Mouse (Mus musculus): ENCODE results near the gene Krt72.
A peak's percentile ranks its signal among the peaks of the same experiment; 100 is the strongest.

Gene Krt72

GRCm38 (mm10) chr15:101786360-101786759 is at the start of gene Krt72:
Krt72 (minus strand) TSS chr15:101786460.
- no peak for DNase-seq (ENCODE audit: low spot score in 2 of 2)

GRCm38 (mm10) chr15:101834784-101835328 is 48.6 kb upstream of the Krt72 start:
- DNase-seq (ENCODE audit: low spot score in 2 of 2), result no peak

GRCm38 (mm10) chr15:101833131-101833530 is 46.9 kb upstream of the Krt72 start:
- DNase-seq (ENCODE audit: low spot score in 2 of 2), result no peak

GRCm38 (mm10) chr15:101829441-101829840 is 43.2 kb upstream of the Krt72 start:
- no peak for DNase-seq (ENCODE audit: low spot score in 2 of 2)

- no peak for DNase-seq (ENCODE audit: low spot score in 2 of 2)
Observed at GRCm38 (mm10) chr15:101821786-101822185, 35.5 kb upstream of the Krt72 start.

- DNase-seq (ENCODE audit: low spot score in 2 of 2), result no peak
Observed at GRCm38 (mm10) chr15:101817875-101818274, 31.6 kb upstream of the Krt72 start, which contains the start of gene Krt2. Krt2 (minus strand) TSS chr15:101818169.

- DNase-seq (ENCODE audit: low spot score in 2 of 2), result no peak
Observed at GRCm38 (mm10) chr15:101803052-101803822, 17.0 kb upstream of the Krt72 start.

- DNase-seq (ENCODE audit: low spot score in 2 of 2), result no peak
Observed at GRCm38 (mm10) chr15:101802296-101802835, 16.1 kb upstream of the Krt72 start, which contains the start of gene Krt73. Krt73 (minus strand) TSS chr15:101802346.

- DNase-seq (ENCODE audit: low spot score in 2 of 2), result no peak
Observed at GRCm38 (mm10) chr15:101790867-101791266, 4.6 kb upstream of the Krt72 start.

GRCm38 (mm10) chr15:101773420-101773819 is 12.8 kb downstream of the Krt72 start:
- no peak for DNase-seq (ENCODE audit: low spot score in 2 of 2)

- DNase-seq (ENCODE audit: low spot score in 2 of 2), result peak; percentile 87 to 94
Observed at GRCm38 (mm10) chr15:101772711-101773081, 13.6 kb downstream of the Krt72 start.

- DNase-seq (ENCODE audit: low spot score in 2 of 2), result no peak
Observed at GRCm38 (mm10) chr15:101772080-101772710, 14.1 kb downstream of the Krt72 start.

- peak in 1 of 2 experiments; percentile 24 for DNase-seq (ENCODE audit: low spot score in 2 of 2)
Observed at GRCm38 (mm10) chr15:101770226-101770625, 16.0 kb downstream of the Krt72 start.

GRCm38 (mm10) chr15:101742711-101743110 is 43.5 kb downstream of the Krt72 start, which contains the start of gene Krt71:
Krt71 (minus strand) TSS chr15:101743109.
- no peak for DNase-seq (ENCODE audit: low spot score in 2 of 2)

GRCm38 (mm10) chr15:101737786-101738185 is 48.5 kb downstream of the Krt72 start:
- no peak for DNase-seq (ENCODE audit: low spot score in 2 of 2)

- no peak for DNase-seq (ENCODE audit: low spot score in 2 of 2)
Observed at GRCm38 (mm10) chr15:101730653-101731052, 55.6 kb downstream of the Krt72 start.

Measured in urinary bladder, adult 18-20 months (tissue).